Mouse (Mus musculus): ENCODE data around the gene Pigs.

- peak; percentile 17; the same call in 1 of the 2 replicates for TF ChIP-seq CTCF (IDR thresholded peaks at IDR 0.05; ENCODE audit: low read depth)
- no peak for TF ChIP-seq EP300 (IDR thresholded peaks at IDR 0.05; ENCODE audit: low read depth)
Measured at GRCm38 (mm10) chr11:78324965-78325364, 3.2 kb upstream of the Pigs start.

All from liver, embryonic 14.5 days (tissue).